Comparison of ENCODE assay signal across 10 mouse cellular contexts in genomic region chr4:154418993-154419392, GRCm38 (mm10).
DNase-seq lines count a peak whose midpoint lies in the region; TF ChIP-seq lines count a peak whose summit lies in the region.
"Had no signal": no experiment of that assay in that cellular context is flagged by ENCODE, and none has a peak within 500 bp of the region (broad histone marks: within the 10 kb centered on the region; RNA-seq: fewer than 3 reads in every experiment).

No protein-coding gene starts in this region.

- H3K4me1 ChIP-seq in cerebellum, adult 2 months (ENCODE audit: control insufficient read depth, insufficient read depth, low read length) = no peaks in the 10 kb centered on the region
- H3K4me1 ChIP-seq in liver, adult 2 months (ENCODE audit: control insufficient read depth, insufficient read depth, low read length) = no peaks in the 10 kb centered on the region

- no peak overlapping the region for H3K4me3 ChIP-seq in cerebellum, adult 2 months (replicated peaks; ENCODE audit: insufficient read depth, low read depth, low read length)
- no peak overlapping the region for H3K4me3 ChIP-seq in liver, adult 2 months (ENCODE audit: insufficient read depth, low read depth, low read length)
- H3K4me3 ChIP-seq: heart, embryonic 15.5 days; midbrain, embryonic 15.5 days had no signal

- H3K36me3 ChIP-seq in liver, adult 2 months (ENCODE audit: control insufficient read depth, insufficient read depth, low read length) = no peaks in the 10 kb centered on the region
- H3K36me3 ChIP-seq: heart, embryonic 15.5 days; midbrain, embryonic 15.5 days had no signal

- intact Hi-C loops in left cerebral cortex, postnatal 10 days (cut with DNase I) = no loop called here

- no peaks in the 10 kb centered on the region; the same call in 1 of the 2 replicates for H3K27me3 ChIP-seq in cerebellum, adult 2 months (ENCODE audit: control insufficient read depth, insufficient read depth, low read length)
- no peaks in the 10 kb centered on the region for H3K27me3 ChIP-seq in liver, adult 2 months (ENCODE audit: control insufficient read depth, insufficient read depth, low read length)
- H3K27me3 ChIP-seq: midbrain, embryonic 15.5 days had no signal

- no peak for DNase-seq in cerebellum, adult 2 months
- DNase-seq in cerebellum, adult 8-10 months = no peak
- DNase-seq in lung, postnatal 36 days = peak; percentile 21
- no peak for DNase-seq in lung, postnatal 25 days (ENCODE audit: low spot score)
- peak; percentile 4 for DNase-seq in liver, adult 2 months (ENCODE audit: extremely low read depth, low read depth, low spot score)
- peak; percentile 64 for DNase-seq in testis, postnatal 10 days (ENCODE audit: low spot score)
- no peak for DNase-seq in urinary bladder, postnatal 25 days (ENCODE audit: low spot score)
- DNase-seq in left cerebral cortex, postnatal 10 days (ENCODE audit: extremely low spot score in 1 of 2, low spot score in 2 of 2) = no peak

- no peak for TF ChIP-seq POLR2A in cerebellum, adult 2 months (IDR thresholded peaks at IDR 0.05; ENCODE audit: borderline replicate concordance, insufficient read depth, low read length)
- TF ChIP-seq POLR2A in liver, adult 2 months (IDR thresholded peaks at IDR 0.05; ENCODE audit: extremely low read depth, insufficient read depth, low read length) = no peak

- 35% methylated on average over 2 of the region's 2 CpGs for WGBS in cerebellum, adult 2 months
- WGBS in liver, adult 2 months = 23% methylated on average over 2 of the region's 2 CpGs

- TF ChIP-seq CTCF in cerebellum, adult 2 months (IDR thresholded peaks at IDR 0.05; ENCODE audit: borderline replicate concordance, insufficient read depth, low read depth, low read length) = peak; percentile 13; the same call in 1 of the 2 replicates
- TF ChIP-seq CTCF in liver, adult 2 months (IDR thresholded peaks at IDR 0.05; ENCODE audit: low read depth, low read length) = peak; percentile 59

- H3K27ac ChIP-seq in cerebellum, adult 2 months (ENCODE audit: insufficient read depth, low read length) = no peak overlapping the region
- no peak overlapping the region for H3K27ac ChIP-seq in liver, adult 2 months (replicated peaks; ENCODE audit: insufficient read depth, low read depth, low read length)
- H3K27ac ChIP-seq: heart, embryonic 15.5 days; midbrain, embryonic 15.5 days had no signal

- H3K79me2 ChIP-seq in liver, adult 2 months (ENCODE audit: control insufficient read depth, insufficient read depth, low read length) = no peaks in the 10 kb centered on the region

- H3K9ac ChIP-seq in liver, adult 2 months (ENCODE audit: low read depth, low read length) = no peak overlapping the region
- H3K9ac ChIP-seq: heart, embryonic 15.5 days; midbrain, embryonic 15.5 days had no signal

Comparison
In these comparisons a context has a peak if more than half of its experiments do, and no peak if none do; other contexts are left out.
1. DNase-seq: peak in lung, postnatal 36 days (single experiment), liver, adult 2 months (single experiment) and testis, postnatal 10 days (single experiment); none in cerebellum, adult 2 months (0 of 2), cerebellum, adult 8-10 months (single experiment), lung, postnatal 25 days (single experiment), urinary bladder, postnatal 25 days (single experiment) and left cerebral cortex, postnatal 10 days (0 of 2).